Mouse (Mus musculus) adrenal gland (tissue): Measurements from ENCODE around the gene Slit3.

Experiments
- intact Hi-C: fragments of 180-260 bp; cut with DNase I; formaldehyde crosslinking; loops from one replicate; pipeline ENCODE4 v1.15.1; 2025
- long read RNA-seq, 2 experiments: library from polyadenylated mRNA; unstranded; transcript quantifications; one replicate each; pipeline ENCODE4 v2.0.0; 2020; ENCODE audit warnings: borderline replicate concordance in 1 of 2; ENCODE audit not compliant: insufficient replicate concordance in 1 of 2

The Slit3 gene
- long read RNA-seq, experiment 1, partial matches to known transcripts = 2 of 8 reads
- long read RNA-seq, experiment 1, other reads (novel, unspliced or antisense) = 6 of 8 reads
- long read RNA-seq, experiment 2, partial matches to known transcripts = 6 of 13 reads
- long read RNA-seq, experiment 2, other reads (novel, unspliced or antisense) = 7 of 13 reads

DNA sequence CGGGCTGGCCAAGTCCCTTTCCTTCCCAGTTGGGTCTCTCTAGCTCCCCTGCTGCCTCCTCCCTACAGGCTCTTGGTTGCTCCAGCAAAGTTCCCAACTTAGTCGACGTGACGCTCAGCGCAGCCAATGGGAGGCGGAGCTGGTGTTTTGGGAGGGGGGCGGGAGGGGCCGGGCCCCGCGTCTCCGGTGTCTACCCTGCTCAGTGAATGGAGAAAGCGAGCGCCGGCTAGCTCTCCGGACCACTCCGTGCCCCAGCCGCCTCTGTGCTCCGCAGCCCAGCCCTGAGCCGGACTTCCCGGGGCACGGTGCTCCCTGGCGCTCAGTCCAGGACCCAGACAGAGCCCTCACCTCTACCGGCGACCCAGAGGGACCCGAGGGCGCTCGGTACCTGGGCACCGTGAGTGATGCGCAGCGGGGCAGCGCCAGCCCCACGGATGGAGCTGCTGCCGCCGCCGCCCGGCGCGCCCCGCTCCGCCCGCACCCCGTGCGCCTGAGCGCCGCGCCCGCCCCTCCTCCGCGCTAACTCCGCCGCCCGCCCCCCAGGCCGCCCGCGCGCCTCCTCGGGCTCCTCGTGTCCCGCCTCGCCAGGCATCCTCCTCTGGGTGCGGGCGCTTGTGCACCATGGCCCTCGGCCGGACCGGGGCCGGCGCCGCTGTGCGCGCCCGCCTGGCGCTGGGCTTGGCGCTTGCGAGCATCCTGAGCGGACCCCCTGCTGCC, at the start of gene Slit3:
Gene Slit3 (plus strand): TSS at position 331 of the 717 bp plus-strand sequence.
- intact Hi-C loops = loop anchor here (10.0 kb wide), 2 partner anchors 154 to 554 kb away; no protein-coding TSS in a partner anchor

DNA sequence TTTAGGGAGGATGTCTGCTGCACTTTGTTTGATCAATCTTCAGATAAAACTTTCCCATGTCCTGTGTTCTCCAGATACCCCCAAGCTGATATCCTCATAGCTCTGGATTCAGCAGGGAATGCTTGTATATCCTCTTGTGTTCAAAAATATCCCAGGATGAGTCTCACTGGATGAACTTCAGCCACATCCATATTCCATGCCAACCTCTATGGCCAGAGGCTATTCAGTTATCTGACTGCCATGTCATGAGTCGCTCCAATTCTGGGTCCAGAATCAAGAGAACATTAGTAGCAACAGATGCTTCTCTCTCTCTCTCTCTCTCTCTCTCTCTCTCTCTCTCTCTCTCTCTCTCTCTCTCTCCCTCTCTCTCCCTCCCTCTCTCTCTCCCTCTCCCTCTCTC, 49.6 kb upstream of the Slit3 start:
- intact Hi-C loops = no loop called here

DNA sequence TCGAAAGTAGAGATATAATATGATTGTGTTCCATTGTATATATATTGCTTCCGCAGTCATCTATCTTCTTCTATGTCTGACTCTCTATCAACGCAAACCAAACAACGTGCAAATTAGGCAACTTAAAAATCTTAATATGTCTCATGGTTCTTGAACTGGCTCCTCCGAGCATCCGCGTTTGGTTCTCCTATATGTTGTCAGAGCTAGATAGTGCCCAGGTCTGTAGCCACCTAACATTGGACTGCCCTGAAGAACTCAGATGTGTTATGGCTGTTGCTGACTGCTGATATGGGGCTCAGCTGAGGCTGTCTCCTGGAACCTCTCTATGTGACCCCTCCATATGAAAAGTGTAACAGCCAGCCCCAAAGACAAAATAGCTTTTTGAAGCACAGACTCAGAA, 45.6 kb upstream of the Slit3 start:
- intact Hi-C loops = no loop called here

DNA sequence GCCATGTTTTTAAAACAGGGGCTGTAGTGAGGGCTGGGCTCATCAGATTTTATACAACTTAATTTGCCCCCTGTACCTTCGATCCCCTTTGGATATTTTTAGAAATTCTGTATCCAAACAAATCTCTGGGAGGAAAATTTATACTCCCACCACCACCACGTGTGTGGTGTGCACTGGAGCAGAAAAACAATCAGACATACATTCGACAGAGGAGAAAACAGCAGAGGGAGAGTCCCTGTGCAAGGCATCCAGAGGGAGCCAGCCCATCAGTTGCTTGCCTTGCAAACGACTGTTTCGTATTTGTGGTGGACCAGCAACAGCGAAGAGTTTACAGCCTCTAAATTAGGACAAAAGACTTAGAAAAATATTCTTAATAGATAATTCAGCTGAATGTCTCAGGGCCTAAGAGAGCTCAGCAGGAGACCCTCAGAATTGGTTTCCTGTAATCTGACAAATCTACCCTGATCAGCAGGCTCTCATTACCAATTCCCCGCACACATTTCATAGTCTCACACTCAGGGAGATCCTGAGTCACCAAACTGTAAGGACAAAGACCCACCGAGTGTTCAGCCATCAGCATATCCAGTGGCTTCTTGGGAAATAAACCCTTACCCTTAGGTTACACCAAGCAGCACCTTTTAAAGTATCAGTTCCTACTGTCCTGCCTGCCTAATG, 40.4 kb upstream of the Slit3 start:
- intact Hi-C loops = no loop called here

DNA sequence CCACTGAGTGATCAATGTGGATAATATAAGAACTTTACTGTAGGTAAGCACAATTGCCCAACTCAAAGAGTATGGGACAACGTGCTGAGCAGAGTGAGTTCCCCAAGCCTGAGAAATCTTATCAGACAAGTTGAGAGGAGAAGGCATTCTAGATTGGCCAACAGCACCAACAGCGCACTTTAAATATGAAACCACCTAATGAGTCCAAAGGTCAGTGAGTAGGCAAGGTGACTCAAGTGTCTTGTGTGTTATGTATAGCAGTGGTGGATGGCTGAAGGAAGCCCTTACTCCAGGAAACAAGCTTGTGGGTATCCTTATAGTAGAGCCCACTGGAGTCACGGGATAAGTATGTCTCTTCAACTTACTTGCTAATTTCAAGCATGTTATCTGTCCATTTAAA, 38.7 kb upstream of the Slit3 start:
- intact Hi-C loops = no loop called here

DNA sequence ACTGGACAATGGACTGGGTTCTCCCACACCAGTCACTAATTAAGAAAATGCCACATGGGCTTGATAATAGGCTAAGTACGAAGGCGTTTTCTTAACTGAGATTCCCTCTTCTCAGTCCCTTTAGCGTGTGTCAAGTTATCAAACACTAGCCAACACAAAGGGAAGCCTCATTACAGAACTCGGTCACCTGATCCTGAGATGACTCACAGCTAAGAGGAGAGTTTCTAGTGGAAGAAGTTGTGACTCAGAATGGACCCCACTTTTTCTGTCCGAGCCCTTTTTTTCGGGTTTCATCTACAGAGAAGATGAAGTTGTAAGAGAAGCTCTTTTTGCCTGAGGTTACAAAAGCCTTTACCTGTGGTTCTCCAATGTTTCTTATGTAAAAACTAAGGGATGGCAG, 38.0 kb upstream of the Slit3 start:
- intact Hi-C loops = no loop called here

DNA sequence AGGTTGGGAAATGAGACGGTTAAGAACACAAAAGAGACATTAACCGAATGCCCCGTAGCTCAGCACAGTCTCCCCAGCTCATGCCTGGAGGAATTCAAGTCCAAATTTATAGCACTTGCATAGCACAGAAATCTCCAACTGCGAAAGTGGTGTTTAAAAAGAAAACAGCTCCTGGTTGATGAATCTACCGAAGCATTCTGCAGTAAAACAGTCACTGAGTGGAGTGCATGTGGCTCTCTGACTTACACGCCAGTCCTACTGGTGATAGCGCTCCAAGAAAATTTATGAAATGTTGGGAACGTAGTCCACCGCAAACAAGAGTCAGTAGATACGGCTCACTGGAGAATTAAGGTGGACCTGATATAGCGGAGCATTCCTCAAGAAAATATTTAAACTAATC, 35.7 kb upstream of the Slit3 start:
- intact Hi-C loops = no loop called here

DNA sequence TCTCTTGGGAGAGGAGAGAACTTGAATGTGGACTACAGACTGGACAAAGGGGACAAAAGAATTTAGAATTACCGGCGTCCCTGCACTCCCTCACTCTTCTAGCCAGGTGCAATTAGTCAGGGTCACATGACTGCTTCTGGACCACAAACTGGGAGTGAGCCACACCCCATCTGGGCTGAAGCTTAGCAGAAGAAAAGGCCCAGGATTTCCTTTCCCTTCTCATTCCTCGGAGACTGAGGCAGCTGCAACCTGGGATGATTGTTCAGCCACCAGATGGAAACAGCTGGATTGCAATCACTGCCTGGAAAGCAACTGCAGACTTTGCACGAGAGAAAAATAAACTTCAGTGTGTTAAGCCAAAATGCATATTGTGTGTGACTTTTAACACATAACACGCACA, 35.0 kb upstream of the Slit3 start:
- intact Hi-C loops = no loop called here

DNA sequence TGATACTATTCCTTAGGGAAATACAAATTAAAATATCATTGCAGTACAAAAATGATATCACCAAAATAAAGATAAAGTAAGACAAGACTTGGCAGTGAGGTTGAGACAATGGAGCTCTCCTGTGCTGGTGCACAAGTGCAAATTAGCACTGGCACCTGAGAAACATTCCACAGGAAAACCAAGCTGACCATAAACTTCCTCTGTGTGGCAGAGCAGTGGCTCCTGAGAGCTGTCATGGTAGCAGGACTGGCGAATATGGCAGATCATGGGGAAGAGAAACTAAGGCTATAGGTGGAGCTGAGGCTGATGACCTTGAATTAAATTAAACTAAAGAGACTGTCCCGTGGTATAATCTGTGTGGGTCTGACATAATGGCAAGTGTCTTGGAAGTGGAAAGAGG, 33.6 kb upstream of the Slit3 start:
- intact Hi-C loops = no loop called here

DNA sequence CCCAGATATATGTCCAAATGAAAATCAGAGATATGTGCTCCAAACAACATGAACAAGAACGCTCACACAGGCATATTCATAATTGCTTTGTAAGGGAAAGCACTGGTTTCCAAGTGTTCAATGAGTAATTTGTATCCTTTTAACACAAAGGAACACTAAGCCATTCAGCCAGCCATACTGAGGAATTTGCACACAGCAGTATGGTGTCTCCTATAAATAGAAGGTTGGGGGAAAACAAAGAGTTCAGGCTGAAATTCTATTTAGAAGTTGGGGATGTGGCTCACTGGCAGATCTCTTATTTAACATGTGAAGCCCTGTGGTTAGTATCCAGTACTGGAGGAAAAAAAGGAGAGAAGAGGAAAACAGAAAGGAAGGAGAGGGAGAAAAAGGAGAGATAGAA, 32.9 kb upstream of the Slit3 start:
- intact Hi-C loops = no loop called here

DNA sequence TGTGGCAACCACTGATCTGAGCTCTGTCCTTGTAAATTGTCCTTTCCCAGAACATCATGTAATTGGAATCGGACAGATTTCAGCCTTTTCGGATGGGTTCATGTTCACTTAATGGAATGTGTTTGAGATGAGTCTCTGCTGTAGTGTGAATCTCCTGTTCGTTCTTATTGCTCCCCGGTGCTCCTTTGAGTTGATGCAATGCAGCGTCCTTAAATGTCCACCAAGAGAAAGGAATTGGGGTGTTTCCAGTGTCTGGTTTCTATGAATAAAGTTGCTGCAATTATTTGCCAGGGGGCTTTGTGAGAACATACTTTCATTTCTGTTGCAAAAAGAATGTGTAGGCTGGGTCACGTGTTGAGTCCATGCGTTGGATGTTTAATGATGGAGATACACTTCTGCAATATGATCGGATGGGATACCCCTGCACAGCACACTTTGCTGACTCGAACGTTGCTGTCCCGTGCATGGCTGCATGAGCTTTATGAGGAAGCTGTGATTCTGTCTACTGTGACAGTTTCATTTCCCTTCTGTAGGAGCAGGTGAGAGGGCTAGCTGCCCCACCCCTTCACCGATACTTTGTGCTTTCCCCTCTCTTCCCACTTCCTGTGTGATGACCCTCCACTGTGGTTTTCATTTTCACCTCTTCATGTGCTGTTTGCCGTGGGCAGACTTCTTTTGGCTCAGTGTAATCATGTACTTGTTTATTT, 30.2 kb upstream of the Slit3 start:
- intact Hi-C loops = no loop called here

DNA sequence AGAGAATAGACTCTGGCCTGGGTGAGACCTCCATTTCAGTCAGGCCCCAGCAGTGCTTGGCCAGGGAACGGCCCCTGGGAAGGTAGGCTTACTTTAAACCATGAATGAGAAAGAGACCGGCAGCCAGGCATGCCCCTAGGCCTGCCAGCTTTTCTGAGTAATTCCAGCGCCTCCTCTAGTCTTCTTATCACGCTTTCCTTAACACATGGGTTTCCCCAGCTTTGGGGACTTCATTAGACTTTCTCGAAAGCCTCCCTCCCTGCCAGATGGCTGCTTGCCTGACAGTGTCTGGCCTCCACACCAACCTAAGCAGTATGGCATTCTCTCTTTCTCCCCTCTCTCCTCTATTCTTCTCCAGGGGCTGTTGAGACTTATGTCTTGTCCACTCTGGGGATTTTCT, 24.5 kb upstream of the Slit3 start:
- intact Hi-C loops = no loop called here

DNA sequence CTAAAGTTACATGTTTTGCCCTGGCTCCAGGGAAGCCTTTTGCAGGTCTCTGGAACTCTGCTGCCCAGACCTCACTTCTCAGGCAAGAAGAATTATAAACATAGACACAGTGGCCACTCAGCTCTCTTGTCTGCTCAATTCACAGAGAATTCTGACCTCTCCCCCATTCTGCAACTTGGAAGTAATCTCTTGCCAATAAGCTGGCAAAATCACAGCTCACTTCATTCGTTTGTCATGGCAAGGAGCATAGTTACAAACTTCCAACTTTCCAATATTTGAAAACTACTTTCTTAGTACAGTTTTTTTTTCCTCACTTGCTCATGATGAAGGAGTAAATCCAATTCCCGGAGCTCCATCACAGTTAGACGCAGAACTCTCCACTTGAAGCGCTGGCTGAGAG, 11.2 kb upstream of the Slit3 start:
- intact Hi-C loops = no loop called here

DNA sequence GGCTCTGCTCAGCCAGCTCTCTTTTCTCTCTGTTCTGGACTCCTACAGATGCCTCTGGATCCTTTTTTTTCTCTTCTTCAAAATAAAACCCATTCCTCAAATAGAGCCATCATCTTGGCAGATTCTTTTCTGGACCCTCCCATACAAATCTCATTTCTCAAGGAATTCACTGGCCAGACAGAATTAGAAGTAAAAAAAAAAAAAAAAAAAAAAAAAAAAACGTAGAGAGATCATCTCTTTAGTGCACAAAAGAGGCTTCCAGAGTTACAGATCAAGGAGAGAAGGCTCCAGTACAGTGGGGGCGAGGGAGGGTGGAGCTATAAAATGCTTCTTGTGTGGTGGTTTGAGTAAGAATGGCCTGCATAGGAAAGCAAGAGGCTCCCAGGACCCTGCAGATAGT, 10.2 kb upstream of the Slit3 start:
- intact Hi-C loops = no loop called here

DNA sequence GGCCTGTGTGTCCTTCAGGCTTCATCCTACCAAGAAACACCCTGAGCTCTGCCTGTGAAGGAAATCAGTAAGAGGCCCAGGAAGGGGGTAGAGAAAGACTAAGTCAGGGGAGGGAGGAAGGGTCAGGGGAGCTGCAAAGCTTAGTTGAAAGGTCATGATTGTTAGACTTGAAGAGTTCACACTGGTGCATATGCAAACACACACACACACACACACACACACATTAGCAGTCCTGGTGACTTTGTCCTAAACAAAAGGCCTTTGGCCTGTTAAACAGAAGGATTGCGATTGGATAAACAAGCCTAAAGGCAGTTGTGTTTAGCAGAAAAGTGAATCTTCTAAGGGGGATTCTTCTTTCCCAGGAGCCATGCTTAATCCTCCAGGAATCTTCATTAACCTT, 7.7 kb upstream of the Slit3 start:
- intact Hi-C loops = no loop called here

DNA sequence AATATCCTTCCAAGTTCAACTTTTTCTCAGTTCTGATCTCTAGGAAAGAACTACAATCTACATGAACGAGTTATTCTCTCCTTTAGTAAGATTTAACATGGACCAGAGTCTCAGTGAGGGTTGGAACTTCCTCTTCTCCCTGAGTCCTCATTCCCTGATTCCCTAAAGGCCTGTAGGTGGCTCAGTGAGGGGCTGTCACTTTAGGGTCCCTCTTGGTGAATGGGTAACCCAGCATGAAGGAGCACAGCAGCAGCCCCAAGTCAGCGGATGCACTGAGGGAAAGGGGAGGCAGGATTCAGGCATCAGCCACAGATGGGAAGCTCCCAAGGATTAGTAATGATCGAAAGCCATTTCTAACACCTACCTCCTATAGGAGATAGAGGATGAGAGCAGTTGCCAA, 4.6 kb upstream of the Slit3 start:
- intact Hi-C loops = loop anchor here (5.0 kb wide), 1 partner anchor 234 kb away; no protein-coding TSS in a partner anchor

DNA sequence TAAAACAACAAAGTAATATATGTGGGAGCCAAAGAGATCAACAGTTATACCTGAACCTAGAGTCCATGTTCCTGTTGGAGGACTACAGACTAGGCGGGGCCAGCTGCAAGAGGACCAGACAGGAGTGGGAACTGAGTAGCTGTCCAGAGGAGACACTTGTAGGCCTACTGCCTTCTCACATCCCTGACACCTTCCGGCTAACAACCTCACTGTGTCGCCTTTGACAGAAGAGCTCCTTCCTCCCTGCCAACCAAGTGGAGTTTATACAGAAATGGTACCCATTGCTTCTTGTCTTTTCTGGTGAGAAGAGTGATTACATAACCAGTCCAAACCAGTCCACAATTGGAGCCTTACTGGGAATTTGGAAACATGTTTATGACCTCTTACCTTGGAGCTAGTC, 3.2 kb upstream of the Slit3 start:
- intact Hi-C loops = loop anchor here (5.0 kb wide), 1 partner anchor 236 kb away; no protein-coding TSS in a partner anchor

DNA sequence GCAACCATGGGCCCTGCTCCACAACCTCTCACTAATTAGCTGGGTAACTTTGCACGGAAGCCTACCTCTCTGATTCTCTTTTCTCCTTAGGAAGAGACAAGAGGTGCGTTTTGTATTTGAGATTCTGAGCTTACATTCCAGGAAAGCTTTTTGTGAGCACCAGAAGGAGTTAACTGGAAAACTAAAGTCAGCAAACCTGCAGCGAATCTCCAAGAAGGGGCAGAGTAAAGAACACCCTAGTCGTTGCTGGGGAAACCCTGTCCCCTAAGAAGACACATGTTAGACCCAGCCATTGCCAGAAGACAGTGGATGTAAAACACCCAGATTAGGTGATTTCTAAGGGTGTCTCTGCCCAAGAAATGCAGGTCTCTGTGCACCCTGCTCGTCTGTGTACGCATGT, 2.3 kb upstream of the Slit3 start:
- intact Hi-C loops = loop anchor here (1.0 to 5.0 kb wide), 2 partner anchors 236 to 289 kb away; no protein-coding TSS in a partner anchor

DNA sequence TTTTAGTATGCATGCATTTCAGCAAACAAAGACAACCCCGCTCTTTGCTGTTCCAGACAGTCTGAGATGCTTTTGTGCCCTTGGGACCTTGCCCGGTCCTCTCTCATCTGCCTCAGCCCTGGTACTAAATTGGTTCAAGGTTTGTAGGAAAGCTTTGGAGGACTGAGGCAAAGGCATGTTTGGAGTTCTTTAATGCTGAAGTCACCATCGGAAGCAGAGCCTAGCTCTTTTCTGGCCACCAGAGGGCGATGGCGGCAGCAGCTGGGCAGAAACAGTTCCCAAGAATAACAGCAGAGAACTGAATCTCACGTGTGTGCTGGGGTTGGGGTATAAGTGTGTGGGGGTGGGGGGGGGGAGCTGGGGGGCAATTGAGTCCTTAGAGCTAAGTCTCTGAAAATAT, 1.7 kb upstream of the Slit3 start:
- intact Hi-C loops = loop anchor here (1.0 to 5.0 kb wide), 2 partner anchors 237 to 288 kb away; no protein-coding TSS in a partner anchor

DNA sequence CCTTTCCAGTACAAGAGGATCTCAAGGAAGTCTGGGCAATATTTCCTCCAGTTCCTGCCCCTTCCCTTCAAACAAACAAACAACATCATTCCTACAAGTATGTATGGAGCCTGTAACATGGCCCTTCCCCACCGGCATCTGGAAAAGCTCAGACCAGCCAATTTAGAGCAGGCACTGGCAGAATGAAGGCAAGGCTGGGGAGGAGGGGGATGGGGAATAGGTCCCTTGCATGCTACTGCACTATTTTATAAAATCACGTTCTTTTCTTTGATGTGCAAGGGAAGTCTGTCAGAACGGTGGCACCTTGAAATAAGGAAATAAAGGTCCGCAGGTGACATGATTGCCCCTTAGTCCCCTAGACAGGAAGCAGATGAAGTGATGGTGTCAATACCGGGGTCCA, 948 bp upstream of the Slit3 start:
- intact Hi-C loops = loop anchor here (10.0 kb wide), 2 partner anchors 155 to 555 kb away; no protein-coding TSS in a partner anchor

DNA sequence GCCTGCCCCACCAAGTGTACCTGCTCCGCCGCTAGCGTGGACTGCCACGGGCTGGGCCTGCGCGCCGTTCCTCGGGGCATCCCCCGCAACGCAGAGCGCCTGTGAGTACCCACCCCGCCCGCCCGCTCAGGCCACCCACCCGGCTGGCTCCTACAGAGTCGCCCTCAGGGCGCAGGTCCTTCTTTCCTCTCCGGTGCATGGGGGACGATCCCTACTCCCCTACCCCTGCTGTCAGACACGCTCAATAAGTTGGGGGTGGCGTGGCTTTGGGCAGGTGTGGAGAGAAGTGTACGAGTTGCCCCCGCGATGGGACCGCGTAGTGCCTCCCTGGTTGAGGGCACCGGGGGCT, 561 bp downstream of the Slit3 start:
- intact Hi-C loops = loop anchor here (10.0 kb wide), 2 partner anchors 153 to 553 kb away; no protein-coding TSS in a partner anchor
